Mouse (Mus musculus) lung, embryonic 15.5 days (tissue): ENCODE results near the gene Gm3250. TPM values are rescaled to one million over a fixed set of nuclear protein-coding genes. Genes with fewer than 3 reads are reported as not detected.
"Not testable (repeated sequence)": the region's sequence is repeated elsewhere in the genome, so short reads cannot be mapped to it uniquely, and the experiment has no call there.

Experiments used
- ATAC-seq: fragments of 200-750 bp; cut with Nextera tagmentation; 2 replicates; pipeline ENCODE4 v1.8.0; 2017; ENCODE audit warnings: moderate number of reproducible peaks, borderline replicate concordance; ENCODE audit not compliant: low FRiP score, low TSS enrichment; ENCODE audit errors: extremely low read depth
- H3K27ac ChIP-seq: fragments of 300-500 bp; sonication (generic); 2 replicates; pipeline ENCODE4 v1.5.1; 2015; ENCODE audit warnings: moderate library complexity, mild to moderate bottlenecking, inconsistent platforms
- H3K27me3 ChIP-seq: fragments of 300-500 bp; sonication (generic); 2 replicates; pipeline ENCODE4 v1.6.1; 2015; ENCODE audit warnings: inconsistent platforms
- H3K36me3 ChIP-seq: fragments of 300-500 bp; sonication (generic); 2 replicates; pipeline ENCODE4 v1.6.1; 2015; ENCODE audit warnings: inconsistent platforms
- H3K4me1 ChIP-seq: fragments of 300-500 bp; sonication (generic); 2 replicates; pipeline ENCODE4 v1.6.1; 2015; ENCODE audit warnings: inconsistent platforms
- H3K4me2 ChIP-seq: fragments of 300-500 bp; sonication (generic); 2 replicates; pipeline ENCODE4 v1.6.1; 2015; ENCODE audit warnings: inconsistent platforms, mild to moderate bottlenecking, moderate library complexity
- H3K4me3 ChIP-seq: fragments of 300-500 bp; sonication (generic); 2 replicates; pipeline ENCODE4 v1.5.1; 2015; ENCODE audit warnings: mild to moderate bottlenecking, inconsistent platforms
- H3K9ac ChIP-seq: fragments of 300-500 bp; sonication (generic); 2 replicates; pipeline ENCODE4 v1.6.1; 2015; ENCODE audit warnings: inconsistent platforms
- H3K9me3 ChIP-seq: fragments of 300-500 bp; sonication (generic); 2 replicates; pipeline ENCODE4 v1.6.1; 2016; ENCODE audit warnings: inconsistent platforms
- WGBS: fragments of 180-500 bp; shearing (Covaris S2); methylation state at CpG from one replicate; pipeline ENCODE4 v1.1.7; 2015; 5-methylcytosine and 5-hydroxymethylcytosine counted together
- polyA plus RNA-seq: library from polyadenylated mRNA; unstranded; fragments of >200 nt; fragmentation: Nextera tagmentation; extraction: Ambion mirVana; gene quantifications from 2 replicates; pipeline ENCODE4 v1.2.1, GENCODE M21; 2015

The Gm3250 gene
- polyA plus RNA-seq, 1 experiment from 2014 or later = not detected

DNA sequence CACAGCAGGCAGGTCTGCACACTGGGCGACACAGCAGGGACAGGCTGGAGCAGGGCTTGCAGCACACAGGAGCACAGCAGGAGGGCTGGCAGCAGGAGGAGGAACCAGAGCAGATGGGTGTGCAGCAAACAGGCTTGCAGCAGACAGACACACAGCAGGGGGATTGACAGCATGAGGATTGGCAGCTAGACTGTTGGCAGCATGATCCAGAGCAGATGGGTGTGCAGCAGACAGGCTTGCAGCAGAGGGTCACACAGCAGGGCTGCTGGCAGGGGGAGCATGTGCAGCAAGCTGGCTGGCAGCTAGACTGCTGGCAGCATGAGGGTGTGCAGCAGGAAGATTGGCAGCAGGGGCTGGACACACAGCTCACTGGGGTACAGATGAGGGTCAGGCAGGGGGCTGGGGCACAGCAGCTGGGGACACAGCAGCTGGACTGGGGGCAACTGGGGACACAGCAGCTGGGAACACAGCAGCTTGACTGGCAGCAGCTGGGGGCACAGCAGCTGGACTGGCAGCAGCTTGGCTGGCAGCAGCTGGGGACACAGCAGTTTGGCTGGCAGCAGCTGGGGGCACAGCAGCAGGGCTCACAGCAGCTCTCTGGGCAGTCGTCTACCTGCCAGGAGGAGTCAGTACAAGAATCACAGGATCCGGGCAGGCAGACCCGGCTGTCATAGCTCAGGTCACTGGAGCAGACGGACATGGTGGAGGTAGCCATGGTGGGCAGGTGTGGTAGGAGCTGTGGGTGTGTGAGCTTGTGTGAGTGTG lies 40.2 kb downstream of the Gm3250 start, which contains the start of gene Gm18596:
Gene Gm18596 (minus strand): TSS at position 715 of the 765 bp plus-strand sequence.
- not testable (repeated sequence) for H3K4me2 ChIP-seq, H3K4me1 ChIP-seq
- 43% methylated on average over 5 of the region's 5 CpGs for WGBS

GRCm38 (mm10) chr10:77738929-77739328 lies 43.4 kb downstream of the Gm3250 start:
- ATAC-seq = no peak
- H3K4me1 ChIP-seq = no peaks in the 10 kb centered on the region
- H3K9me3 ChIP-seq = no peaks in the 10 kb centered on the region
- no peak overlapping the region for H3K4me3 ChIP-seq
- 76% methylated on average over 4 of the region's 4 CpGs for WGBS
- no peaks in the 10 kb centered on the region for H3K27me3 ChIP-seq
- H3K27ac ChIP-seq = no peak overlapping the region
- H3K9ac ChIP-seq = no peak overlapping the region
- no peaks in the 10 kb centered on the region for H3K36me3 ChIP-seq
- H3K4me2 ChIP-seq = no peak overlapping the region

More for the DNA sequence above, 40.2 kb downstream of the Gm3250 start, which contains the start of gene Gm18596:
- not testable (repeated sequence) for H3K4me3 ChIP-seq, H3K27ac ChIP-seq, H3K27me3 ChIP-seq, ATAC-seq, H3K9me3 ChIP-seq, H3K36me3 ChIP-seq, H3K9ac ChIP-seq

DNA sequence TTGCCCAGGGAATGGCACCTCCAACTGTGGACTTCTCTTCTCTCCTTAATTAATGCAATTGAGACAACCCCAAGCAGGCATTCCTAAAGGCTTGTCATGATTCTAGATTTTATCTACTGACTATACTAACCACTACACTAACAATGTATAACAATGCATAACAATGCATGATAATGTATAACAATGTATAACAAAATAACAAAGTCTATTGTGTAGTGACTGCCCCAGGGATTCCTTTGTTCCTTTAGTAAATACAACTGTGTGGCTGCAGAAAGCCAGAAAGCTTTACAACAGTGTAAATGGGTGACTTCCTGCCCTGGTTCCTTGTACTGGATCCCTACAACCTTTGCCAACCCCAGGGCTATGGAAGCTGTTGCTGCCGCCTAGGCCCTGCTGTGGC lies 46.4 kb downstream of the Gm3250 start:
- H3K9me3 ChIP-seq = no peaks in the 10 kb centered on the region
- H3K4me1 ChIP-seq = no peaks in the 10 kb centered on the region
- no peak for ATAC-seq
- no peak overlapping the region for H3K4me2 ChIP-seq
- no peak overlapping the region for H3K9ac ChIP-seq
- H3K36me3 ChIP-seq = no peaks in the 10 kb centered on the region
- no peak overlapping the region for H3K4me3 ChIP-seq
- H3K27me3 ChIP-seq = no peaks in the 10 kb centered on the region
- WGBS = 82% methylated on average over 1 of the region's 1 CpGs
- H3K27ac ChIP-seq = no peak overlapping the region

Other genes with a start within 250 kb of the Gm3250 start
- 118 and 122 TPM in 2 replicates for gene Pttg1ip, start 200.8 kb downstream of the Gm3250 start, polyA plus RNA-seq
- gene Sumo3, start 176.4 kb downstream of the Gm3250 start, polyA plus RNA-seq = 350 and 361 TPM in 2 replicates
- 0.99 and 1.9 TPM in 2 replicates for gene Gm49325, start 176.3 kb downstream of the Gm3250 start, polyA plus RNA-seq
- 73.8 and 74.3 TPM in 2 replicates for gene Ube2g2, start 160.3 kb downstream of the Gm3250 start, polyA plus RNA-seq
- gene Tspear, start 96.0 kb downstream of the Gm3250 start, polyA plus RNA-seq = 0.08 and 0.19 TPM in 2 replicates
- gene Gm19402, start 91.8 kb downstream of the Gm3250 start, polyA plus RNA-seq = not detected in 2 replicates
- gene Gm9508, start 85.3 kb downstream of the Gm3250 start, polyA plus RNA-seq = not detected in 2 replicates
- not detected in 2 replicates for gene Gm10272, start 75.9 kb downstream of the Gm3250 start, polyA plus RNA-seq
- gene Gm10024, start 71.1 kb downstream of the Gm3250 start, polyA plus RNA-seq = not detected in 2 replicates
- gene Gm10142, start 66.7 kb downstream of the Gm3250 start, polyA plus RNA-seq = not detected in 2 replicates
- not detected in 2 replicates for gene Krtap12-1, start 61.9 kb downstream of the Gm3250 start, polyA plus RNA-seq
- gene Gm10100, start 56.1 kb downstream of the Gm3250 start, polyA plus RNA-seq = not detected in 2 replicates
- not detected in 2 replicates for gene Gm18596, start 39.9 kb downstream of the Gm3250 start, polyA plus RNA-seq
- gene Gm9736, start 31.2 kb downstream of the Gm3250 start, polyA plus RNA-seq = not detected in 2 replicates
- gene Gm3233, start 22.9 kb downstream of the Gm3250 start, polyA plus RNA-seq = not detected in 2 replicates
- not detected in 2 replicates for gene Gm3238, start 11.2 kb downstream of the Gm3250 start, polyA plus RNA-seq
- not detected in 2 replicates for gene Gm7138, start 5.6 kb downstream of the Gm3250 start, polyA plus RNA-seq
- not detected in 2 replicates for gene Gm7137, start 5.7 kb upstream of the Gm3250 start, polyA plus RNA-seq
- not detected in 2 replicates for gene Gm9639, start 12.5 kb upstream of the Gm3250 start, polyA plus RNA-seq
- not detected in 2 replicates for gene Gm19668, start 16.6 kb upstream of the Gm3250 start, polyA plus RNA-seq
- gene Gm9507, start 29.3 kb upstream of the Gm3250 start, polyA plus RNA-seq = not detected in 2 replicates
- gene Gm2696, start 32.1 kb upstream of the Gm3250 start, polyA plus RNA-seq = not detected in 2 replicates
- not detected in 2 replicates for gene Krtap10-4, start 44.6 kb upstream of the Gm3250 start, polyA plus RNA-seq
- not detected in 2 replicates for gene Krtap10-10, start 53.4 kb upstream of the Gm3250 start, polyA plus RNA-seq
- not detected in 2 replicates for gene Gm36176, start 64.3 kb upstream of the Gm3250 start, polyA plus RNA-seq
- gene Gm10318, start 70.3 kb upstream of the Gm3250 start, polyA plus RNA-seq = not detected in 2 replicates
- not detected in 2 replicates for gene Gm3285, start 79.4 kb upstream of the Gm3250 start, polyA plus RNA-seq
- 4.5 TPM in 2 replicates for gene Lrrc3, start 120.0 kb upstream of the Gm3250 start, polyA plus RNA-seq
- 0.72 and 1.6 TPM in 2 replicates for gene Trpm2, start 188.0 kb upstream of the Gm3250 start, polyA plus RNA-seq
- gene 1810043G02Rik, start 196.0 kb upstream of the Gm3250 start, polyA plus RNA-seq = 25.4 and 25.6 TPM in 2 replicates
- gene Pfkl, start 227.5 kb upstream of the Gm3250 start, polyA plus RNA-seq = 171 and 179 TPM in 2 replicates